Mouse (Mus musculus) kidney, adult 2 months (tissue): ENCODE data around the gene Klhl2. TPM values are rescaled to one million over a fixed set of nuclear protein-coding genes. Genes with fewer than 3 reads are reported as not detected.
A peak's percentile ranks its signal among the peaks of the same experiment; 100 is the strongest.

Experiments
- DNase-seq: peaks from one replicate; pipeline ENCODE4 v3.0.0; 2021
- H3K27ac ChIP-seq: fragments of 200-500 bp; 2 replicates; pipeline ENCODE4 v1.5.1; 2012; ENCODE audit warnings: low read depth, low read length, control low read depth, inconsistent platforms; ENCODE audit not compliant: insufficient read depth
- H3K27me3 ChIP-seq: fragments of 200-500 bp; replicated peaks from 2 replicates; pipeline ENCODE4 v1.6.1; 2012; ENCODE audit warnings: mild to moderate bottlenecking, moderate library complexity, low read length, inconsistent platforms; ENCODE audit not compliant: control insufficient read depth, insufficient read depth
- H3K36me3 ChIP-seq: fragments of 200-500 bp; 2 replicates; pipeline ENCODE4 v1.6.1; 2012; ENCODE audit warnings: mild to moderate bottlenecking, moderate library complexity, low read length, inconsistent platforms; ENCODE audit not compliant: control insufficient read depth, insufficient read depth
- H3K4me1 ChIP-seq: fragments of 200-500 bp; 2 replicates; pipeline ENCODE4 v1.6.1; 2011; ENCODE audit warnings: low read length; ENCODE audit not compliant: control insufficient read depth, insufficient read depth
- H3K4me3 ChIP-seq: fragments of 200-500 bp; 2 replicates; pipeline ENCODE4 v1.5.1; 2011; ENCODE audit warnings: mild to moderate bottlenecking, low read depth, low read length, control low read depth; ENCODE audit not compliant: insufficient read depth
- CTCF ChIP-seq: fragments of 200-500 bp; conservative IDR thresholded peaks from 2 replicates; pipeline ENCODE4 v1.5.1; 2011; ENCODE audit warnings: low read depth, mild to moderate bottlenecking, control low read depth, low read length, moderate library complexity, mixed read lengths; ENCODE audit not compliant: insufficient read depth, insufficient read length
- POLR2A ChIP-seq: fragments of 200-500 bp; IDR thresholded peaks from one replicate; pipeline ENCODE4 v1.6.1; 2011; ENCODE audit warnings: low read depth, low read length, control low read depth
- WGBS: fragments of 180-500 bp; shearing (Covaris S2); methylation state at CpG from one replicate; pipeline ENCODE4 v1.1.7; 2018; 5-methylcytosine and 5-hydroxymethylcytosine counted together
- polyA plus RNA-seq: library from polyadenylated mRNA; depleted of rRNA; stranded (reverse); fragments of >200 nt; gene quantifications from 2 replicates; pipeline ENCODE4 v1.2.3, GENCODE M21; 2012; rRNA removed

Klhl2 gene
- polyA plus RNA-seq, 1 experiment, result 15.6 TPM

DNA sequence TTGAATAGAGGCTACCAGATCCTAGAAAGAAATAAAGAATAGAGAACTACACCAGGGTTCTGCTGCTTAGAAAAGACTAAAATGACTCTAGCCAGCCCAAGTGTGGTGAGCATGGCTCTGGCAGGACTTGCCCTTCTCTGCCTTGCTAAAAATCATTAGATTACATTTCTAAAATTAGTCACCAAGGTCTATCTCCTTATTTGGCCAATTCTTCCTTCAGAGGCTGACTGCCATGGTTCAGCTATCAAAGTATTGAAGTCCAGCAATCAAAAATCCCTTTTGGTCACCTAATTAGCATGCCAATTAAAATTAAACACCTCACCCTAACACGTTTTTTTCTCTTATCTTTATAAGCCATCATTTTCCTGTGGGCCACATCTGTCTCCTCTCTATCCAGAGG is 138.3 kb downstream of the Klhl2 start:
- TF ChIP-seq POLR2A, result no peak
- no peak for TF ChIP-seq CTCF
- H3K27ac ChIP-seq, result no peak overlapping the region

DNA sequence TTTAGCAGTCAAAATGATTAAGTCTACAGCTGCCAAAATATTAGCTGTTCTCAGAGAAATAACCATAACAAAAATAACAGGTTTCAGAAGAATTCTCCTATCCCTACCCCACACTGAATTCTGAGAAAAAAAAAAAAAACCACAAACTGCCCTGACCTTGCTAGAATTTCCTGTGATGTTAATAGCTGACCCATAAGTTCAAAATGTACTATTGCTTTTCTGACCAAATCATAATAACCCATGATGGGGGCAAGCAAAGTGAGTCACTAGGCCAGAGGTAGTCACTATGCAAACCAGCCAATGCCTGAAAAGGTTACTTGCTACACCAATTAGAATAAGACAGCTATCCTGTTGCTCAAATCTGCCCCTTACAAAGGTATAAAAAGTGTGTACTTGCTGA is 142.3 kb downstream of the Klhl2 start:
- H3K27ac ChIP-seq, result no peak overlapping the region
- no peak for DNase-seq
- TF ChIP-seq POLR2A (no peak), CTCF (no peak)
- no peaks in the 10 kb centered on the region for H3K36me3 ChIP-seq
- no peaks in the 10 kb centered on the region for H3K4me1 ChIP-seq
- H3K4me3 ChIP-seq, result no peak overlapping the region
- no peaks in the 10 kb centered on the region; the same call in 1 of the 2 replicates for H3K27me3 ChIP-seq

More for the DNA sequence above, 138.3 kb downstream of the Klhl2 start:
- Histone ChIP-seq H3K36me3 (no peaks in the 10 kb centered on the region), H3K27me3 (no peaks in the 10 kb centered on the region), H3K4me1 (no peaks in the 10 kb centered on the region), H3K4me3 (no peak overlapping the region)
- 17% methylated on average over 1 of the region's 1 CpGs for WGBS
- DNase-seq, result no peak

DNA sequence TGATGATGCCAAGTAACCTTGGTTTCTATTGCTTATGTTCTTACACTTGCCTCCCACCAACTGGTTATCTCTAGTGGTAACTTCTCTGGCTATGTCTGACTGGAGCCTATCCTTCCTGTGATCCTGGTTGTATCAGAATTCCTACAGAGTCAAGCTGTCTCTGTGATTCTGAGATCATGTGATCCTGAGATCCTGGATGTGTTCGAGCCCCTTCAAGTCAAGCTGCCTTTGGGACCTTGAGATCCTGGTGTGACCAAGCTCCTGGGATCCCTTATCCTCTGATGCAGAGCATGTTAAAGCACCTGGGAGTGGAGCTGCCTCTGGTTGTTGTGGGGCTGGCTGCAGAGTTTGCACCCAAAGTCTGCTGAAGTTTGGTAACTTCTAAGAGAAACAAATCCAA is 146.6 kb downstream of the Klhl2 start:
- H3K27ac ChIP-seq, result no peak overlapping the region
- no peak for TF ChIP-seq CTCF
- TF ChIP-seq POLR2A, result no peak
- H3K36me3 ChIP-seq, result no peaks in the 10 kb centered on the region
- DNase-seq, result no peak
- 83% methylated on average over 1 of the region's 1 CpGs for WGBS
- no peak overlapping the region for H3K4me3 ChIP-seq
- H3K27me3 ChIP-seq, result no peaks in the 10 kb centered on the region; the same call in 1 of the 2 replicates
- no peaks in the 10 kb centered on the region for H3K4me1 ChIP-seq

DNA sequence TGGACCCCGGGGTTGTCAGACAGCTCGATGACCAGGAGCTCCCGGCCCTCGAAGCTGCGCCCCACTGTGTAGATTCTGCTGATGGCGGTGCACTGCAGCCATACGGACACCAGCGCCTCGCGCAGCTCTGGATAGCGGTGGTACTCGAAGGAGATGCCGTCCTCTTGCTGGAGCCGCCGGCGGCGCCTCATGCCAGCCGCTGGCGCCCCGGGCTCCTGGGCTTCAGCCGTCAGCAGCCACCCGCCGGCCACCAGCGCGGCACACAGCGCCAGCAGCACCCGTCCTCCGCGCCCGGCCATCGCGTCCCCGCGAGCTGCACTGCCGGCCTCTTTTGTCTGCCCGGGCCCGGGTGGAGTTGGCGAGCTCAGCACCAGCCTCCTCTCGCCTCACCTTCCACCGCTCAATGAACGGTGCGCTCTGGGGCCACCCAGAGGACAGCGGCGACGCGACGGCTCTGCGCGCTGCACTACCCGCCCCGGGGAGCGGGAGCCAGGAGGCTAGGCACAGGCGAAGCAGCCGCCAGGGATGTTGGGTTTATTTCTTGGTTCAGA is 157.1 kb downstream of the Klhl2 start, which contains the start of gene Cpe:
Cpe (minus strand) TSS at position 404 of the 551 bp plus-strand sequence.
- WGBS, result under 1% methylated on average over 54 of the region's 54 CpGs

DNA sequence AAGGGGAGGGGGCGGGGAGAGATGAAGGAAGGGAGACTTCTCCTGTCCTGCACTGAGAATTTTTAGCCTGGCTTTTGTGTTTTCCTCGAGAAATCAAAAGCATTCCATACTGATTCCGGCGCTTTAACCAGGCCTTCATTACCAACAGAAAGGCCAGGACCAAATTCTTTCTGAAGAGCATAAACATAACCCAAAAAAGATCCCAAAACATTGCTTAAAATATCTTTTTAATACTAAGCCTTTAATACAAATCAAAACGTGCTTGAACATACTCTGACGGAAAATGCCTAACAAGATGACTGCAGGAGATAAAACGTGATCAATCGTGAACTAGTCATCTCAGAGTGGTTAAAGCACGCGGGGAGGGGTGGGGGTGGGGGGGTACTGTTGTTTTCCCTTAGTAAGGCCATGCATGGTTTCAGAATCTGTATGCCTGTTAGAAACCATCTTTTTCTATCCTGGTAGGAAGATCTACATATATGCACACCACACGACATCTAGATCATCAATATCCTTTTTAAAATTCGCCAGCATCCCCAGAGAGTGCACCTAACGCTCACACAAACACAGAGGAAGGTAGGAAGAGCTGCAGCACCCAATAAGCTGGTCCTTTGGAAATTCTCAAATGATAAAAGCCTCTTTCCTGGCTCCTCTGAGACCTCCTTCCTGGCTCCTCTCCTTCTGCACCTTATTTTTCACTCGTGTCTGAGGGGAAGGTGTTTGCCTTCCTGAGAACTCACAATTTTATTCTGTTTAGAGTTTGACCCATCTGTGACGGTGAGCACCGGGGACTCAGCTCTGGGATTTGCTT is 158.0 kb downstream of the Klhl2 start:
- no peak for DNase-seq
- H3K4me3 ChIP-seq, result no peak overlapping the region

More for the DNA sequence above, 157.1 kb downstream of the Klhl2 start, which contains the start of gene Cpe:
- peaks cover 3% of the 10 kb centered on the region; the same call in 1 of the 2 replicates for H3K4me1 ChIP-seq
- no peak within 1 kb of the TSS for H3K27ac ChIP-seq
- H3K36me3 ChIP-seq, result no peaks in the 10 kb centered on the region
- no peak for TF ChIP-seq POLR2A
- TF ChIP-seq CTCF, result peak; percentile 58
- H3K27me3 ChIP-seq, result no peaks in the 10 kb centered on the region
- DNase-seq, result peak; percentile 81
- peak within 1 kb of the TSS; percentile 26 for H3K4me3 ChIP-seq

DNA sequence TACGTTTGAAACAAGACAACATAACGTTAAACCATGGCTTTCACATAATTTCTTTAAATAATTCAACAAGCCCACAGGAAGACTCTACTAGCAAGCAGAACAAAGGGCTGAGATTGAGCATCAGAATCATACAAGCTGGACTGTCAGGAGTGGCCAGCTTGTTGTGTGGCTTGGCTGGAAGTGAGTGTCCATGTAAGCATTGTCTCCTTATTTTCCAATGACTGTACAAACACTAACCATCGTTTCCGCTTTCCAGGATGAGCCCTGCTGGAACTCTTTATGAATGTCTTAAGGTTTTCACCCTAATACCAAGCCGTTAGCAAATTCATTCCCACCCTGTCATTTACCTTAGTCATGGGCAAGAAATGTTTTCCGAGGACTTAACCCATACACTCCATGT is 159.0 kb downstream of the Klhl2 start:
- no peaks in the 10 kb centered on the region for H3K27me3 ChIP-seq
- H3K27ac ChIP-seq, result no peak overlapping the region
- no peaks in the 10 kb centered on the region for H3K36me3 ChIP-seq
- 87% methylated on average over 6 of the region's 6 CpGs for WGBS
- H3K4me3 ChIP-seq, result no peak overlapping the region
- no peak for DNase-seq
- peaks cover 3% of the 10 kb centered on the region; the same call in 1 of the 2 replicates for H3K4me1 ChIP-seq
- TF ChIP-seq POLR2A (no peak), CTCF (no peak)

More for the DNA sequence above, 158.0 kb downstream of the Klhl2 start:
- no peaks in the 10 kb centered on the region for H3K27me3 ChIP-seq
- H3K27ac ChIP-seq, result no peak overlapping the region
- TF ChIP-seq POLR2A (no peak), CTCF (no peak)
- H3K4me1 ChIP-seq, result peaks cover 3% of the 10 kb centered on the region; the same call in 1 of the 2 replicates
- 38% methylated on average over 16 of the region's 16 CpGs for WGBS
- H3K36me3 ChIP-seq, result no peaks in the 10 kb centered on the region

DNA sequence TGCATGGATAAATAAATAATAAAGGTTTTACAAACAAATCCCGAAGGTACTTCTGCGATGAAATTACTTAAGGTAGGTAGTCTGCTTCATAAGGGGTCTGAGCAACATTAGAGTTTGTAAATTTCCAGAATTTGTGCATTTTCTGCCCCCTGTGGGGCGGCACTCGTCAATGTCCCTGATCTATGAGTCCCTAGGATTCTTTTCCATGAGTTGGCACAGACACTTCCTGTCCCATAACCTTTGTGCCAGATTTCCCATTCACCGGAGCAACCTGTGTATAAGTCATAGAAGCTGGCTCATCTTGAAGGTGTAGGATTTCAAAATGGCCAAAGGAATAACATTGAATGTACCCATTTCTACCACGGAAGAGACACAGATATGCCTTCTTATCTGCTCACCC is 159.5 kb downstream of the Klhl2 start:
- no peak for DNase-seq
- WGBS, result 78% methylated on average over 6 of the region's 6 CpGs
- no peak for TF ChIP-seq CTCF
- TF ChIP-seq POLR2A, result no peak
- H3K36me3 ChIP-seq, result no peaks in the 10 kb centered on the region
- H3K4me1 ChIP-seq, result peaks cover 3% of the 10 kb centered on the region; the same call in 1 of the 2 replicates
- H3K4me3 ChIP-seq, result no peak overlapping the region
- no peaks in the 10 kb centered on the region for H3K27me3 ChIP-seq
- no peak overlapping the region for H3K27ac ChIP-seq

Other genes with a start within 250 kb of the Klhl2 start
- 15.8 and 18.5 TPM in 2 replicates for gene Cpe, start 157.0 kb downstream of the Klhl2 start, polyA plus RNA-seq
- 15.8 and 15.9 TPM in 2 replicates for gene Msmo1, start 116.2 kb downstream of the Klhl2 start, polyA plus RNA-seq
- gene Tmem192, start 97.2 kb upstream of the Klhl2 start, polyA plus RNA-seq, result 82.6 and 83.5 TPM in 2 replicates
- gene Trim75, start 137.8 kb upstream of the Klhl2 start, polyA plus RNA-seq, result 0.03 and 0.10 TPM in 2 replicates
- gene Trim61, start 168.5 kb upstream of the Klhl2 start, polyA plus RNA-seq, result 0.37 and 0.69 TPM in 2 replicates
- 0.27 and 0.41 TPM in 2 replicates for gene Trim60, start 168.6 kb upstream of the Klhl2 start, polyA plus RNA-seq
- gene Apela, start 187.3 kb upstream of the Klhl2 start, polyA plus RNA-seq, result 79.9 and 119 TPM in 2 replicates
- not detected in 2 replicates for gene Gm10663, start 225.0 kb upstream of the Klhl2 start, polyA plus RNA-seq